Mouse (Mus musculus) small intestine, adult 2 months (tissue): ENCODE results near the gene Cdh13.

Experiments used
- CTCF ChIP-seq: fragments of 200-500 bp; IDR thresholded peaks from 2 replicates; pipeline ENCODE4 v1.5.1; 2012; ENCODE audit warnings: low read depth, mild to moderate bottlenecking, control low read depth, inconsistent platforms, low read length, moderate library complexity, mixed read lengths; ENCODE audit not compliant: insufficient replicate concordance, insufficient read length; ENCODE audit errors: extremely low read depth
- POLR2A ChIP-seq: fragments of 200-500 bp; IDR thresholded peaks from 2 replicates; pipeline ENCODE4 v1.6.1; 2012; ENCODE audit warnings: low read depth, mild to moderate bottlenecking, control low read depth, inconsistent platforms, low read length, moderate library complexity

- no peak for TF ChIP-seq POLR2A
- TF ChIP-seq CTCF, result no peak
Observed at GRCm38 (mm10) chr8:118314932-118315331, 31.4 kb downstream of the Cdh13 start.
